Mouse (Mus musculus): ENCODE results near the gene Ugt1a10.

DNA sequence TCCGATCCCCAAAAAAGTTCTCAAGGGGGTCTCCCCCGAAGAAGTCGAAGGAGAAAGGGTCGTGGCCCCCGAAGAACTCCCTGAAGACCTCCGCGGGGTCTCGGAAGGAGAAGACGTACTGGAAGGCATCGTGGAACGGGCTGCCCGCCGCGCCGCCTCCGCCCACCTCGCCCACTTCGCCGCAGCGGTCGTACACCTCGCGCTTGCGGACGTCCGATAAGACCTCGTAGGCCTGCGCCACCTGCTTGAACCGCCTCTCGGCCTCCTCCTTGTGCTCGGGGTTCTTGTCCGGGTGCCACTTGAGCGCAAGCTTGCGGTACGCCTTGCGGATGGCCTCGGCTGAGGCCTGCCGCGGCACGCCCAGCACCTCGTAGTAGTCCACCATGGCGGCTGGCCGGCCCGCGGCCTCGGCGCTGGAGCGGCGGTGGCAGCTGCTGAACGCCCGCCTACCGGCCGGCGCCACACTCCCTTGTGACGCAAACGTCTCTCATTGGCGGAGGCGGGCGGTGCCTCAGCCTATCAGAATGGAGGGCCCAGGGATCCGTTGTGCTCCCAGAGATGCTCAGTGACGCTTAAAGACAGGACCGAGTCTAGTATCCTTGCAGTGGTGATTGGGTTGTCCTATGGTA, 150.2 kb downstream of the Ugt1a10 start, which contains the start of gene Dnajb3:
- TF ChIP-seq CTCF (IDR thresholded peaks at IDR 0.05; ENCODE audit: extremely low read depth, insufficient read length, insufficient replicate concordance, low read depth, low read length) (no peak), POLR2A (IDR thresholded peaks at IDR 0.05; ENCODE audit: low read depth, low read length) (no peak)

All from small intestine, adult 2 months (tissue).